Mouse (Mus musculus): Measurements from ENCODE around the gene Arhgap29.

GRCm38 (mm10) chr3:121903286-121903685, 49.1 kb upstream of the Arhgap29 start:
- TF ChIP-seq CTCF (conservative IDR thresholded peaks at IDR 0.05; ENCODE audit: low read length) (no peak), NANOG (IDR thresholded peaks at IDR 0.05; ENCODE audit: borderline replicate concordance, low read length) (no peak), POU5F1 (IDR thresholded peaks at IDR 0.05; ENCODE audit: borderline replicate concordance, low read length) (no peak)

All from E14TG2a.4 (cell line).